9 mouse cellular contexts compared by ENCODE assay signal in the genomic region with DNA sequence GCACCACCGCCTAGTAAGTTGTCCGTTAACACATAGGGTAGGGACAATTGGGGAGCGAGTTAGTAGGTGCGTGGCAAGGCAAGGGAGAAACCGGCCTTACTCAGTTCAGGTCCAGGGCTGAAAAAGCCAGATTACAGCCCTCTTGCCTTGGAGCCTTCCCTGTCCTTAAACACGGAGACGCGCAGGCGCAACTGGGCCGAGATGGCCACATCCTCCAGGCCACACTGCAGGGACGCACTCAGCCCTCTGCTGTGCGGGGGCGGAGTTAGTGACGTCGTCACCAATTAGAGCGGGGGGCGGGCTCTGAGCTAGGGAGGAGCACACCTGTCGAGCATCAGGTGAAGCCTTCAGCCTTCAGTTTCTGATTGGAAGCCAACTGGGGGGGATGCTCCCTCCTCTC. TPM values are rescaled to one million over a fixed set of nuclear protein-coding genes. Genes with fewer than 3 reads are reported as not detected.
DNase-seq lines count a peak whose midpoint lies in the region; ATAC-seq lines count a peak whose summit lies in the region.
"Had no signal": no experiment of that assay in that cellular context is flagged by ENCODE, and none has a peak within 500 bp of the region (broad histone marks: within the 10 kb centered on the region; RNA-seq: fewer than 3 reads in every experiment).

No protein-coding gene starts in this region.

- H3K27me3 ChIP-seq in heart, embryonic 13.5 days (replicated peaks), result no peaks in the 10 kb centered on the region
- no peaks in the 10 kb centered on the region for H3K27me3 ChIP-seq in hindbrain, embryonic 15.5 days
- H3K27me3 ChIP-seq: CH12.LX had no signal

- peaks cover 26% of the 10 kb centered on the region for H3K4me1 ChIP-seq in heart, embryonic 13.5 days
- peaks cover 14% of the 10 kb centered on the region for H3K4me1 ChIP-seq in hindbrain, embryonic 15.5 days (replicated peaks)

- peak overlapping the region; percentile 55; the same call in 1 of the 2 replicates for H3K9ac ChIP-seq in heart, embryonic 13.5 days
- 0 out of 2 replicates have a peak overlapping the region, but pooled peaks have one; percentile 7 for H3K9ac ChIP-seq in hindbrain, embryonic 15.5 days

- H3K36me3 ChIP-seq in heart, embryonic 13.5 days, result peaks cover 50% of the 10 kb centered on the region
- peaks cover 16% of the 10 kb centered on the region for H3K36me3 ChIP-seq in hindbrain, embryonic 15.5 days

- ATAC-seq in heart, embryonic 13.5 days (ENCODE audit: extremely low read depth, insufficient number of reproducible peaks, low FRiP score, low TSS enrichment), result 0 out of 2 replicates have a peak, but pooled peaks have one; percentile 35
- peak; percentile 94 for ATAC-seq in hindbrain, embryonic 15.5 days (ENCODE audit: low FRiP score, low read depth)

- H3K27ac ChIP-seq in heart, embryonic 13.5 days (replicated peaks), result peak overlapping the region; percentile 31; the same call in 1 of the 2 replicates
- peak overlapping the region; percentile 66 for H3K27ac ChIP-seq in hindbrain, embryonic 15.5 days (replicated peaks)

- H3K4me2 ChIP-seq in heart, embryonic 13.5 days, result peak overlapping the region; percentile 47
- peak overlapping the region; percentile 53 for H3K4me2 ChIP-seq in hindbrain, embryonic 15.5 days

- no peak for DNase-seq in heart, adult 18-20 months
- peak; percentile 88 for DNase-seq in embryo, embryonic 11 days
- peak; percentile 43 for DNase-seq in left cerebral cortex, adult 11 months (ENCODE audit: low spot score)
- peak; percentile 79 for DNase-seq in lung, postnatal 14 days
- peak; percentile 69 for DNase-seq in right cerebral cortex, postnatal 14 days
- DNase-seq in adipocyte (ENCODE audit: low spot score), result no peak

- 18% methylated on average over 18 of the region's 18 CpGs for WGBS in heart, embryonic 13.5 days
- 9% methylated on average over 18 of the region's 18 CpGs for WGBS in hindbrain, embryonic 15.5 days

- 0 out of 2 replicates have a peak overlapping the region, but pooled peaks have one; percentile 13 for H3K4me3 ChIP-seq in heart, embryonic 13.5 days
- peak overlapping the region; percentile 27 for H3K4me3 ChIP-seq in hindbrain, embryonic 15.5 days

- no peaks in the 10 kb centered on the region for H3K9me3 ChIP-seq in heart, embryonic 13.5 days
- H3K9me3 ChIP-seq in hindbrain, embryonic 15.5 days, result no peaks in the 10 kb centered on the region

RNA-seq across cellular contexts. Expression of a gene that starts 29.7 kb away (rescaled TPM):
- 180 and 217 TPM in 2 replicates for polyA plus RNA-seq in heart, embryonic 13.5 days (2015; fragmentation: Nextera tagmentation; extraction: Ambion mirVana)
- 10 to 100 TPM; 12.2 to 13.5 TPM for total RNA-seq in heart, adult 18-20 months (2021)
- 89.6 and 90.3 TPM in 2 replicates for polyA plus RNA-seq in hindbrain, embryonic 15.5 days (2015; fragmentation: Nextera tagmentation; extraction: Ambion mirVana)

RNA-seq across cellular contexts. Expression of a gene that starts 35.8 kb away (rescaled TPM):
- 8.5 and 9.5 TPM in 2 replicates for polyA plus RNA-seq in heart, embryonic 13.5 days (2015; fragmentation: Nextera tagmentation; extraction: Ambion mirVana)
- 10 to 100 TPM; 20.0 to 23.4 TPM for total RNA-seq in heart, adult 18-20 months (2021)
- 4.0 and 5.4 TPM in 2 replicates for polyA plus RNA-seq in hindbrain, embryonic 15.5 days (2015; fragmentation: Nextera tagmentation; extraction: Ambion mirVana)

RNA-seq across cellular contexts. Expression of a gene that starts 51.6 kb away (rescaled TPM):
- polyA plus RNA-seq in heart, embryonic 13.5 days (2015; fragmentation: Nextera tagmentation; extraction: Ambion mirVana), result 11.5 and 16.0 TPM in 2 replicates
- total RNA-seq in heart, adult 18-20 months (2021), result not detected
- 0.41 and 0.91 TPM in 2 replicates for polyA plus RNA-seq in hindbrain, embryonic 15.5 days (2015; fragmentation: Nextera tagmentation; extraction: Ambion mirVana)
- total RNA-seq: CH12.LX had no signal

RNA-seq across cellular contexts. Expression of a gene that starts 56.9 kb away (rescaled TPM):
- 124 and 135 TPM in 2 replicates for polyA plus RNA-seq in heart, embryonic 13.5 days (2015; fragmentation: Nextera tagmentation; extraction: Ambion mirVana)
- total RNA-seq in heart, adult 18-20 months (2021), result 10 to 100 TPM; 15.4 to 19.6 TPM
- 221 and 231 TPM in 2 replicates for polyA plus RNA-seq in hindbrain, embryonic 15.5 days (2015; fragmentation: Nextera tagmentation; extraction: Ambion mirVana)

Comparison
In these comparisons a context has a peak if more than half of its experiments do, and no peak if none do; other contexts are left out.
1. DNase-seq: peak in embryo, embryonic 11 days (single experiment), left cerebral cortex, adult 11 months (single experiment), lung, postnatal 14 days (single experiment) and right cerebral cortex, postnatal 14 days (single experiment); none in heart, adult 18-20 months (0 of 2) and adipocyte (single experiment).